Comparison of ENCODE assay signal across 22 mouse cellular contexts in the genomic region with DNA sequence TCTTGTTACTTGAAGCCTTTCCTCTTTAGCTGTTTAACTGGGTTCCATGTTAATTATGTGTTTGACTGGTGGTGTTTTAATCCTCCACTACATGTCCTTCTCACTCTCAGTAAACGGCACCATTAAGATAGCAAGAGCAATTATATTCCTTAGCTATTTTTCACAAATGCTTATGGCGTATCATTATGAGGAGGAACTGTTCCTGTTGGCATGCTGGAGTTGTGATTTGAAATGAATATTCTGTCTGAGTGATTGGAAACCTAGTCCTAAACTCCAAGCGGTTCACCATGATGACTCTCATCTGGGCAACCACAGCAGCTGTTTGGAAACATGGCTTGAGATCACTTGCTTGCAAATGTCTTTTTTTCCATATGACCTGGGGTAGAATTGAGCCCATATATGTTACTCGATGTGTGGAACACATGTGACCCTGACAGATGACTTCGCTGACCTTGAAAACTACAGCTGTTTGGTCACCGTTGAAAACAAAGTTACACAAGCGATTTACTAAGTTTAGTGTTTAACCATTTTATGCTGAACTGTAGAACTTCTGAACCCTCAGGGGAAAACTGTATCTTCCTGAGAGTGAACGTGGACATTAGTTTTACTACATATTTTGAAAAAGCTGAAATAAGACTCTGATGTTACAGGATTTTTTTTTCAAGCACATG.
DNase-seq lines count a peak whose midpoint lies in the region; ATAC-seq and TF ChIP-seq lines count a peak whose summit lies in the region.
"Had no signal": no experiment of that assay in that cellular context is flagged by ENCODE, and none has a peak within 500 bp of the region (broad histone marks: within the 10 kb centered on the region; RNA-seq: fewer than 3 reads in every experiment).

No protein-coding gene starts in this region.

- no peak overlapping the region for H3K4me3 ChIP-seq in kidney, postnatal 0 days (replicated peaks; ENCODE audit: low read depth, low read length)
- no peak overlapping the region for H3K4me3 ChIP-seq in kidney, embryonic 15.5 days (replicated peaks)
- H3K4me3 ChIP-seq: embryonic facial prominence, embryonic 13.5 days; forebrain, embryonic 13.5 days; heart, embryonic 13.5 days; hindbrain, embryonic 12.5 days; left cerebral cortex, adult 2 months; limb, embryonic 15.5 days had no signal

- no peak for ATAC-seq in kidney, postnatal 0 days (replicated peaks; ENCODE audit: low FRiP score, low read depth)
- no peak for ATAC-seq in kidney, embryonic 15.5 days (replicated peaks; ENCODE audit: low FRiP score)
- ATAC-seq: forebrain, embryonic 13.5 days; inflammation-experienced regulatory T-cells, adult 6 months had no signal

- no peaks in the 10 kb centered on the region for H3K36me3 ChIP-seq in kidney, postnatal 0 days (ENCODE audit: insufficient read depth, low read length)
- no peaks in the 10 kb centered on the region for H3K36me3 ChIP-seq in kidney, embryonic 15.5 days
- H3K36me3 ChIP-seq: embryonic facial prominence, embryonic 13.5 days; hindbrain, embryonic 12.5 days; limb, embryonic 15.5 days had no signal

- peak; percentile 22 for DNase-seq in gastrocnemius, adult 18-20 months (ENCODE audit: low spot score)
- no peak for DNase-seq in gastrocnemius, postnatal 36 days
- peak; percentile 8 for DNase-seq in kidney, postnatal 0 days (ENCODE audit: low spot score)
- DNase-seq in 416B (ENCODE audit: low read depth) = peak; percentile 21
- peak; percentile 6 for DNase-seq in lung, postnatal 10 days
- DNase-seq in adipocyte (ENCODE audit: low spot score) = no peak
- DNase-seq: cerebellum, adult 11-12 months; cerebellum, postnatal 10 days; gastrocnemius, postnatal 10 days; heart, adult 18-20 months; kidney, adult 18-20 months; left cerebral cortex, postnatal 4 days; thymus, postnatal 14 days had no signal

- 67% methylated on average over 8 of the region's 8 CpGs for WGBS in kidney, postnatal 0 days
- 74% methylated on average over 8 of the region's 8 CpGs for WGBS in kidney, embryonic 15.5 days

- no peaks in the 10 kb centered on the region for H3K27me3 ChIP-seq in kidney, postnatal 0 days (ENCODE audit: insufficient read depth, low read length)
- no peaks in the 10 kb centered on the region for H3K27me3 ChIP-seq in kidney, embryonic 15.5 days
- H3K27me3 ChIP-seq: embryonic facial prominence, embryonic 13.5 days; forebrain, embryonic 13.5 days; heart, embryonic 13.5 days; hindbrain, embryonic 12.5 days; limb, embryonic 15.5 days had no signal

- H3K4me2 ChIP-seq in kidney, postnatal 0 days (ENCODE audit: low read length) = no peak overlapping the region
- no peak overlapping the region for H3K4me2 ChIP-seq in kidney, embryonic 15.5 days
- H3K4me2 ChIP-seq: embryonic facial prominence, embryonic 13.5 days; forebrain, embryonic 13.5 days; heart, embryonic 13.5 days; hindbrain, embryonic 12.5 days; limb, embryonic 15.5 days; midbrain, embryonic 11.5 days had no signal

- H3K9ac ChIP-seq in kidney, postnatal 0 days (ENCODE audit: low read depth, low read length) = no peak overlapping the region
- H3K9ac ChIP-seq in kidney, embryonic 15.5 days = no peak overlapping the region
- H3K9ac ChIP-seq: embryonic facial prominence, embryonic 13.5 days; forebrain, embryonic 13.5 days; heart, embryonic 13.5 days; hindbrain, embryonic 12.5 days; limb, embryonic 15.5 days had no signal

- TF ChIP-seq CTCF in kidney, postnatal 0 days (IDR thresholded peaks at IDR 0.05; ENCODE audit: low read depth) = no peak

- H3K9me3 ChIP-seq in kidney, postnatal 0 days (replicated peaks; ENCODE audit: low read length) = no peaks in the 10 kb centered on the region
- no peaks in the 10 kb centered on the region for H3K9me3 ChIP-seq in kidney, embryonic 15.5 days (replicated peaks)
- H3K9me3 ChIP-seq: embryonic facial prominence, embryonic 13.5 days; forebrain, embryonic 13.5 days; heart, embryonic 13.5 days; hindbrain, embryonic 12.5 days; limb, embryonic 15.5 days had no signal

- intact Hi-C loops in gastrocnemius, postnatal 36 days (cut with DNase I) = no loop called here

- 0 out of 2 replicates have a peak overlapping the region, but pooled peaks have one; percentile 31 for H3K27ac ChIP-seq in kidney, postnatal 0 days
- no peak overlapping the region for H3K27ac ChIP-seq in kidney, embryonic 15.5 days
- H3K27ac ChIP-seq: embryonic facial prominence, embryonic 13.5 days; forebrain, embryonic 13.5 days; heart, embryonic 13.5 days; hindbrain, embryonic 12.5 days; left cerebral cortex, adult 2 months; limb, embryonic 15.5 days had no signal

- H3K4me1 ChIP-seq in kidney, postnatal 0 days (replicated peaks; ENCODE audit: insufficient read depth, low read length) = no peaks in the 10 kb centered on the region
- no peaks in the 10 kb centered on the region for H3K4me1 ChIP-seq in kidney, embryonic 15.5 days
- H3K4me1 ChIP-seq: forebrain, embryonic 13.5 days had no signal

Comparison
In these comparisons a context has a peak if more than half of its experiments do, and no peak if none do; other contexts are left out.
1. DNase-seq: peak in gastrocnemius, adult 18-20 months (single experiment), kidney, postnatal 0 days (single experiment), 416B (single experiment) and lung, postnatal 10 days (single experiment); none in gastrocnemius, postnatal 36 days (0 of 2) and adipocyte (single experiment).